Mouse (Mus musculus) cerebellum, adult 9-11 months (tissue): Measurements from ENCODE around the gene Gm42791.
A peak's percentile ranks its signal among the peaks of the same experiment; 100 is the strongest.

ENCODE experiments used
- DNase-seq: peaks from one replicate; pipeline ENCODE4 v3.0.0; 2022

Gene Gm42791

DNA sequence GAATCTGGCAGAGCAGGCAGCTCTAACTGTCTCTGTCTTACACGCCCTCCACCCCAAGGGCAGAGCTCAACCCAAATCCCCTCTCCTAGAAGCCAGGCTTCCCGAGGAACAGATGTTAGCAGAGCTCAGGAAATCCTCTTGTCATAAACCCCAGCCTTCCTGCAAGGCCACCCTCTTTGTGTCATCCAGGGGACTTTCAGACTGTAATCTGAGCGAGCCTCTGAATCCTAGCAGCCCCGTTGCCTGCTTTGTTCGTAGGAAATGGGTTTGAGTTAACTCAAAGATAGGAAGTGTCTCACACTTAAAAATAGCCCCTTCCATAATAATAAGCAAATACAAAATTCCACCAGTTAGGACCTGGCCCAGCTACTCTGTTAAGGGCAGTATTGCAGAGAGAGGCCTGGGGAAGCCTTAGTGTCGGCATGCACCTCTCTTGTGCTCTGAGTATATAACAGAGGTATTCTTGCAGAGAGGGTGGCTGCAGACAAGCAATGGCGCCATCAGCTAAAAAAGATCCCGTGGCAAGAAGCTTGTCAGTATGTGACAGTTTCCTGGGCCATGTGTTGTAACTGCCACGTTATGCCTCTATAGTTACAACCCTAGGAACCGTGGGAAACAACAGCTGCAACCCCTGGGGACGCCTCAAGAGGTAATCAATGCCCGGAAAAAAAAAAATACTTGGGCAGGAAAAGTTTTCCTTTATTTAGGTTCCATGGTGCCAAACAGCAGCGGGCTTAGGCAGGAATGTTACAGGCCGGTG, 17.1 kb downstream of the Gm42791 start:
- DNase-seq, result no peak

DNA sequence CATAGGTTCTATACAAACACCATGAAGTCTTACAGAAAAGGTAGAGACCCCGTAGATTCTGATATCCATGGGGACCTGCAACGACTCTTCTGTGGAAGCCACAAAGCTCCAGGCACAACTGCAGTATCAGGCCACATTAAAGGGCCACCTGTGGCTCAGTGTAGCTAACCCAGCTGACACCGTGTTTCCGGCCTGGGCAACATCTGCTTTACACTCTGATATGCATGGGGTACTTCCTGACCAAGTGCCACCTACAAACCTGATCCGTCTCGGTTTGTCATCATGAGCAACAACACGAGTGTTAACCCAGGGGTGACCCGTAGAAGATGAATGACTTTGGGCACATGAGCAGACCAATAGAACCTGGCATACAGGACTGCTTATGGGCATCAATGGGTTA, 18.1 kb downstream of the Gm42791 start:
- no peak for DNase-seq

DNA sequence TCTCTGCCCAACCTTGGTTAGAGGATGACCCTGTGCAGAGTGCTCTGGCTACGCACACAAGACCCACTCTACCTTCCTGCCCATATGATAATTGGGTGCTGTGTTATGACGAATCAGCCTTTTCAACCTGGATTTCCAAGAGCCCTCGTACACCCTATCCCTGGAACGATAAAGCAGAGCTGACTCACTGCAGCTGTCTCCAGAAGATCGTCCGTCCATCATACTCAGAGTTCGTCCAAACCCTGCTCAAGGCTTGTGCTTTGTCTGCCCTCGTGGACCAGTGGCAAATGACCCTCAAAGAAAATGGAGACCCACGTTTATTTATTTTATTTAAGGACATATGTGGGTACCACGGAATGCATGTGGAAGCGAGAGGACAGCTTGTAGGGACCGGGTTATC, 19.9 kb downstream of the Gm42791 start:
- no peak for DNase-seq

DNA sequence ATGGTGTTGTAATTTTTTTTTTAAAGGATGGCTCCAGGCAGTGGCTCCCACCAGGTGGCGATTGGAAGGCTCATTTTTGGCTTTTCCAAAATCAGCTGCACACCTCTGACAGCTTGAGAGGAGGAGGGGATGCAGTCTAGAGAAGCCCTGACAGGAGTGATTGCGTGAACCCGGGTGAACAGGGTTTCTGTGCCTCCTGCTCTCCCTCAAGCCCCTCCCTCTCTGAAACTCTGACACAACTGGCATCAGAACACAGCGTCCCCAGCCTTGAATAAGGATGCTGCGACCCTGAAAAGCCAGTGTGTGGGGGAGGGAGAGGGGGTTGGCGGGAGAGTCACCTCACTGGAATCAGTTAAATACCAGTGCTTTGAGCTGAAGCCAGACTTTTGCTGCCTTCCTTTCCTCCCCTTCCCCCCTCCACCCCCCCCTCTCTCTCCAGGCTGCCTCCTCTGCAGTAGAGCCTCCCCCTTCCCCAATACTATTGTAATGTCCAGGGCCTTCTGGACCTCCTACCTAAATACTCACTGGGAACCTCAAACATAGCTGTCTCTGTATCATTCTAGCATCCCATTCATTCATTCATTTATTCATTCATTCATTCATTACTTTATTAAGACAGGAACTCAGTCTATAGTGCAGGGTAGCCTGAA, 21.8 kb downstream of the Gm42791 start:
- DNase-seq, result no peak

DNA sequence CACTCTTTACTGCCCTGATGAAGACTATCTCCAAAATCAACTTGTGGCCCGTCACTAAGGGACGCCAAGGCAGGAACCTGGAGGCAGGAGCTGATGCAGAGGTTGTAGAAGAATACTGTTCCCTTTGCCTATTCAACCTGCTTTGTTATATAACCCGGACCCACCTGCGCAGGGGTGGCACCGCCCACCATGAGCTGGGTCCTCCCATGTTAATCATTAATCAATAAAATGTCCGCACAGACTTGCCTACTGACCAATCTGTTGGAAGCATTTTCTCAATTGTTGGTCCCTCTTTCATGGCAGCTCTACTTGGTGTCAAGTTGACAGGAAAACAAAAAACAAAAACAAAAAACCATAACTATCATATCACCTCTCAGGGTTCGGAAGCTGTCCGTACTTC, 22.8 kb downstream of the Gm42791 start:
- DNase-seq, result no peak

DNA sequence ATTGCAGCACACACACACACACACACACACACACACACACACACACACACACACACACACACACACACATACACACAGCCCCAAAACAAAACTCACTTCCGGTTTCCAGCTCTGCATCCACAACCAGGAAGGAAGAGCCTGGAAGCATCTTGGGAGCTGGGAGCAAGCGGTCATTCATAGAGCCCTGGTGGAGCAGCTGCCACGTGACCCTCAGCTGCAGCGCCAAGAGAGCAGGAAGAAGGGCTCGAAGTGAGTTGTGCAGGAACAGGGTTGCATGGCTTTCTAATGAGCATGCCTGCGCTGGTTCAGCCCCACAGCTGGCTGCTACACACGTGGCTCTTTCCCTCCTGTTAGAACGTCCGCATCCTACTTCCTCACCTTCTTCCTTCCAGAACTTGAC, 25.3 kb downstream of the Gm42791 start:
- no peak for DNase-seq

DNA sequence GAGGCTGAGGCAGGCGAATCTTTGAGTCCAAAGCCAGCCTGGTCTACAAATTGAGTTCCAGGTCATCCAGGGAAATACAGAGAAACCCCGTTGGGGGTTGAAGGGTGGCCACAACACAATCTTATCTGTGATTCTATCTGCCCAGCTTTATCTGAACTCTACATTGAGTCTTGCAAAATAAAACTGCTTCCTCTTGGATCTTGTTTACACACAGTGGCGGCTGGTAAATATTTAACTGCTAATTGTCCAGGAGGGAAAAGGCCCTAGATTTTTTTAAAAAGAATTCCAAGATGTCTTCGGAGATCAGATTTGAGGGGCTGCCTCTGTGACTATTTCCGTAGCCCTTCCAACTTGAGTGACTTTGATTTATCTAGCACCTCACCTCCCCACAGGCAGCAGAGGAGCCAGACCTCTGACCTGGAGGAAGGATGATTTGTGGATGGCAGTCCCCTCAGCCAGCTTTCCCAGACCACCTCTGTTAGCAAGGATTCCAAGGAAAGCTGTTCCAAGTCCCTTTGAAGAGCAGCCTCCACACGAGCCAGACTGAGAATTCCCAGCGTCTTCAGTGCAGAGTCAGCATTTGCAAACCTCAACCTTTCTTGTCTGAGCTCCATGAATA, 25.9 kb downstream of the Gm42791 start:
- no peak for DNase-seq

DNA sequence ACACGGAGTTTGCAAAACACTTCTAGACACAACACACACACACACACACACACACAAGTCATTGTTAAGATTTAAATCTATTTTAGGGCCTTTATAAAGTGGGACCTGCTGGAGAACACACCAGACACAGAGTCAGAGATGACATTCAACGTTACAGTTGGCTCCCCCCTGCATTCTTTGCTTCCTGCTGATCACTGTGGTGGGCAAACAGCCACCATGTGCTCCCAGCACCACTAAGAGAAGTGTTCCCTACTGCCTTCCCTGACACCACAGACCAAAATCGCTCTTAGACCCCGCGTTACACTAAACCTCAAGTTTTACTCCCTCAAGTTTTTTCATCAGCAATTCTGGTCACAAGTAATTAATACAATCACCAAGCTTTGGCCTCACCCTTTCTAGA, 26.8 kb downstream of the Gm42791 start:
- DNase-seq, result no peak

DNA sequence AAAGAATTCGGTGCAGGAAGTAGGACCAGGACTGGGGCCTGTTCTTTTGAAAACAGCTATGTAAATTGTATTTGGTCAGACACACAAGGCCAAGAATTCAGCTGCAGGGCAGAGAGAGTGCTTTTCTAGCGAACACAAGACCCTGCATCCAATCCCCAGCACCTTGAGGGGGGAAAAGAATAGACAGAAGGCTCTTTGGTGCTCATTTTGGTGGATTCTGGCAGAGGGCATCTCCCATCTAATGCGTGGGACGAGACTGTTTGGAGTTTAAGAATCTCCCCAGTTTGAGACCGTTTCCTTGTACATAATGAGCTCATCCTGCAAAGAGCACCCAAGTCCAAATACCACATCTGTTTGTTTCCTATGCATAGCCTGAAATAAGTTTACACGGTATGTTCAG, 28.6 kb downstream of the Gm42791 start:
- DNase-seq, result no peak

DNA sequence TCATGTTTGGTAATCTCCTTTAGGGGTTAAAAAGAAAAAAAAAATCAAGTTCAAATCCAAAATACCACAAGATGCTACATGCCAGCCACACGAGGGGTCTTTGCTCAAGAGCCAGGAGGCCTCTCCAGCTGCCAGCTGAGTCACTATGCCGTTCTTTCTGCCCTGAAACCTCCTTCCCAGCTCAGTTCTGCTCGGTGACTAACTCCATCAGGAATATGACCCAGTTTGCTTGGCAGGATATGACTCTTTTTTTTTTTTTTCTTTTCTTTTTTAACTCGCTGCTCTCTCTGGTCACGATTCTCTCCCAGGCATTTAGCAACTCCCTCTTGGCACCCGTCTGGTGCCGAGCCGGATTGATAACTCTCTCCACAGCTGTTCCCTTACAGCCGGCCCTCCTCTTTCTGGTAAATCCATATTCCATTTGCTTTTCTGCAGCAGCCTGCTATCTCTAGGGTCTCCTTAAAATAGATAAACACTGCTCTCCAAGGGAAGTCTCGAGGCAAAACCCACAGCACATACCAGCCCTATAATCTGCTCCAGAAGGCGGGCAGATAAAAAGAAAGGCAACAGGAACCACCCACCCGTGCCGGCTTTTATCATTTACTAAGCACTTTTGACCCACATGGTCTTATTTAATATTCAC, 29.1 kb downstream of the Gm42791 start:
- DNase-seq, result peak; percentile 18

DNA sequence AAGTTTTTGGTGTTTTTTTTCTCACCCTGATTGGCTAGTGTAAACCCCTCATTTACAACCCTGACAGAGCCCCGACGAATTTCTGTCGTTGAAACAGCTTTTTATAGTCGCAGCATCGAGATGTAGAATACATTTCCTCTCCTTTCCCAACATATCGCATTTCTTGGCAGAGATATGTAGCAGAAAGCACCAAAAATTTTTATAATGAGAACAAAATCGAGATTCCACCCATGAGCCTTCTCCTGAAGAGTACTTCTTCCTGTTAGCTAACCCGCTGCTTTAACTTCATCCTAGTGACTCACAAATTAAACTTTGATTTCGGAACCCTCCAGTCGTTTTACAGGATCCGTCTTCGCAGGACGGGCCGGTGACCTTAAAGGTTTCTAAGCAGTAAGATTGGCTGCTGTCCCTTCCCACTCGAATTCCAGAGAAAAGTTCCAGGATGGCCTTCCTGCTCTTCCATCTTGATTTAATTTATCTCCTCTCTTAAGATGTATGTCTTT, 29.8 kb downstream of the Gm42791 start:
- DNase-seq, result no peak

DNA sequence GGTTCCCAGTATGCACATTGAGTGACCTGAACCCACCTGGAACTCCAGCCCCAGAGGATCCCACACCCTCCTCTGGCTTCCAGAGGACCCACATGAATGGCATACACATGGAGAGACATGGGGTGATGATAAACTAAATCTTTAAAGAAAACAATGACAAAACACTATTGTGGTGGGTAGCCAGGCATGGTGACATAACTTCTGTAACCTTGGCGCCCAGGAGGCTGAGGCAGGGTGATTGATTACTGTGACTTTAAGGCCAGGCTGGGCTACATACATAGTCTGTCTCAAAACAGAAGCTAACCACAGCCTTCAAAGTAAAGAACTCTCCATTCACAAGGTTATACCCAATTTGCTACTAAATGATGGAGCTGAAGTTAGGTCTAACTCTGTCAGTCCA, 30.7 kb downstream of the Gm42791 start:
- no peak for DNase-seq

DNA sequence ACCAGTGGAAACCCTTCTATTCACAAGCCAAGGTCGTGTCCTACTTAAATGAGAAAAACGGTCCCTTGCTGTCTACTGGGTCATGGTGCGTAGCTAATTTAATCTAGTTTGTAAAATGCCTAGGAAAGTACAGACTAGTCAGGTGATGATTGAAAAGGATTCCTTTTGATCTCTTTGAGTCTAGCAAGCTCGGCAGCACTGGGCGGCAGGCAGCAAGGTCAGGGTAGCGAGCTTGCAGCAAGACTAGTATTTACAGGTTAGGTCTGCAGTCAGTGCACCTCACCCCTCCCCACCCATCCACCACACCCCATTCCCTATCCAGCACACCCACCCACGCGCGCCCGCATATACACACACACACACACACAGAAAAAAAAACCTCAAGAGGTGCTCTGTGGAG, 34.7 kb downstream of the Gm42791 start:
- no peak for DNase-seq

DNA sequence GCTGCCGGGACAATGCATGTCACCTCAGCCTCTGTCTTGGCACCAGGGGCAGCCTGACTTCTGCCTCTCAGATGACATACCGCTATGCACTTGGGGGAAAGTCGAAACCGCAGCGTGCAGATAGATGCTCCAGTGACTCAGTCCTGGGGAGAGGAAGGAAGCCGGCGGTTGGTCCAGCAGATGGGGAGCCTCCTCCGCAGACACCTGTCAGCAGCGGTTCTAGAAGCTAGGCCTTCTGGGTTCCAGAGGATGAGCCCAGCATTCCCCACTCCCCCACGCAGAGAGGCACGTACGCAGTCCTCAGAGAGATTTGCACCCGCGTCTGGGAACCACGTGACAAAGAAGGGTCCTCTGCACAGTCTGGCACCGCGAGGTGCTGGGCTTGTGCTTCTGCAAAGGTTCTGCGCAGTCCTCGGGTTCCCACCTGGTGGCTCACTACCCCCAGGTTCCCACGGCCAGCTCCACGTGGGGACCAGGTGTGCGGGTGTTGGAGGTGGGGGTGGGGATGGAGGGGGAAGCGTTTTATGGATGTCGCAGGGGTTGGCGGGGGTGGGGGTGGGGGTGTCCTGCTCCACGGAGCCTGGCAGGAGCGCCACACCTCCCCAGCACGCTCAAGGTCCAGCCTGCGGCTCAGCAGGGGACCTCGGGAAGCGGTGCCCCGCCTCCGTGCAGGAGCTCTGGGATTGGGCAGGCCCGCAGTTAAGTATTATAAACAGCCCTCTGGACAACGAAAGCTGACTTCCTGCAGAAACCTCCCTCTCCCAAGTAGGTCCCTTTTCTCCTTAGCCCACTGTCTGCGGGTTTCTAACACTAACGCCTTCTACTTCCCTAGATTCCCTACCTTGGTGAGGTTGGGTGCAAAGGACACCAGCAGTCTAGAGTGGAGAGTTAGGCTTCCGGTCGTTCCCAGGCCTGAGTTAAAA, 35.6 kb downstream of the Gm42791 start:
- DNase-seq, result peak; percentile 80

DNA sequence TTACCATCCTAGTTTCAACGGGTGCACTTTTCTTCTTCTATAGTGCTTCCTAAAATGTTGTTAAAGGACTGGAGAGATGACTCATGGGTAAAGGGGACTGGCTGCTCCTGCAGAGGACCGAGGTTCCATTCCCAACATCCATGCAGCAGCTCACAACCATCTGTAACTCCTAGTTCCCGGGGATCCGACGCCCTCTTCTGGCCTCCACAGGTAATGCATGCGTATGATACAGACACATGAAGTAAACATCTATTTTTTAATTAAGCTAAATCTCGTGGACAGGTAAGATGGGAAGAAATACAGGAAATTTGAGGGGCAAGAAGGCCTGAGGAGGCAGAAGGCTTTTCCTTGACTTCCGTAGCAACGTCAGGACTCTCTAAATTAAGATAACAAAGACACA, 36.6 kb downstream of the Gm42791 start:
- peak; percentile 23 for DNase-seq

DNA sequence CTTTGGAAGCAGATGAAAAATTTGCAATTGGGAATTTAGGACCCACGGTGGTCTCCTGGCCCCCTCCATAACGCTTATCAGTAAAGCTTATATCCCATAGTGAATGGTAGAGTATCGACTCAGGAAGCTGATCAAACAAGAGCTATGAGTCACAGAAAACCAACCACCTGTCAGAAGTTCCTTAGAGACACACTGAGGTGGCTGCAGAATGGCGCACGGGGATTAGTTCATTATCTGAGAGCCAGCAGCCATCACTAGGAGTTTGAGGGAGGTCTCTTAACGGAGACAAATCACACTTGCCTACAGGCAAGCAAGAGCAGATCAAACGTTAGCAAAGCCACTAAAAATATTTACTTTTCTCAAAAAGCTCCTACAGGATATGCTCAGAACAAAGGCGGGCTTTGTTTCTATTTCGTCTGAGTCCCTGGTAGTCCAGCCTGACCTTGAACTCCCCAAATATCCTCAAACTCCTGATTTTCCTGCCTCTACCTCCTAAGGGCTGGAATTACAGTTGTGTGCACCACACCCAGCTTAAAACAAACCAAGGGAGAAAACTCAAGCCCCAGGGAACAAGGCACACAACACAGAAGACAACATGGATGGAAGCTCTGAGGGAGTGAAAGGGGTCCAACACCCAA, 37.9 kb downstream of the Gm42791 start:
- no peak for DNase-seq

DNA sequence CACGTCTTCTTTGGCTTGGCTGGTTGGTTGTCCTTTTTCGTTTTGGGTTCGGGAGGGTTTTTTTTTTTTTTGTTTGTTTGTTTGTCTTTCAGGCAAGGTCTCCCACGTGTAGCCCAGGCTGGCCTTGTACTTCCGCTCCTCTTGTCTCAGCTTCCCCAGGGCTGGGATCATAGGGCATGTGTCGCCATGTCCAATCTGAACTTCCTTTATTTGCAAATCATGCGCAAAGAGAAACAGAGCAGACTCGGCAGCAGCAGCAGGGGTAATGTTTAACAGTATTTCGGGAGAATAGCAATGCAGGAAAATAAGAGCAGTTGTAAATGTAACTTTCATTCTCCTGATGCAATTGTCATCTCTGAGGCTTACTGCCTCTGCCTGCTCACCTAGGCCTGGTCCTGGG, 38.9 kb downstream of the Gm42791 start:
- DNase-seq, result no peak

DNA sequence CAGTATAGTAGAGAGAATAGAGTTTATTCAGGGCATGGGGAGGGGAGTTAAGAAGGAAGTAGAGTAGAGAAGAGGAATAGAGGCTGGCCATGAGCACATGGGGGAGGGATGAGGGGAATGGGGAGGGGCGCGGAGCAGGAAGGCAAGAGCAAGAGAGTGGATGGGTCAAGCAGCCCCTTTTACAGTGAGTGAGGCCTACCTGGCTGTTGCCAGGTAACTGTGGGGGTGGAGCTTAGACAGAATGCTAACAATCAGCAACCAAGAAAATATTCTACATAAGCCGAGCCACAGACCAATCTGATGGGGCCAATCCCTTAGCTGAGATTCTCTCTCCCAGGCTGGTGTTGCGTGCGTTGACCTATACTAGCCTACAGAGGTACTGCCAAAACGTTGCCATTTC, 39.4 kb downstream of the Gm42791 start:
- DNase-seq, result no peak

DNA sequence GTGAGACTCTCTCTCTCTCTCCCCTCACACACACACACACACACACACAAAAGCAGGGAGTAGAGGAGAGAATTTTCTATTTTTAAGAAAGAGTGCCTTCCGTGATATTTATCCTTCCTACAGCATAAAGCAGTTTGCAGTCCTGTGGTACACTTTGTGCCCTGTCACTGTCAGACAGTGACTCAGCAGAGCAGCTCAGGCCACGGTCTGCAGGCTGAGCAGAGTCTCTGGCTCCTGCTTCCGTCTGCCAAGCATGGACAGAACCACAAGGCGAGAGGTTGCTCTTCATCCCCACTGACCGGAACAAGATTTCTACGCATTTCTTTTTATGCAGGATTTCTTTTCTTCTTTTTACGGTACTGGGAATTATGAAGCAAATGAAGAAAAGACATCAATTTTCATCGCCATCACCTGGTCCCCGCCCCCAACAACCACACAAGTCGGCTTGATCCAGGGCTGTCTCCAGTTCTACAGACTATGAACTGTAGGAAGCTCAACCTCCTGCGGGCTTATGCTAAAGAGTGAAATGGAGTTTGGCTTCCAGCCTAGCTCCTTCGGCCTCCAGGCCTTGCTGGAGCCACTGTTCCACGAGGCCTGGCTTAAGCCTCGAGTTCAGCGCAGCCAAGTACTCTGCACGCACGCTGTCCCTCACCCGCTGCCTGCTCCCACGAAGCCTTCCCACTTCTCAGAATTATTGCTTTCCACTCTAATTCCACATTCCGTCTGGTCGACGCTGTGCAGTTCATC, 40.5 kb downstream of the Gm42791 start:
- no peak for DNase-seq

DNA sequence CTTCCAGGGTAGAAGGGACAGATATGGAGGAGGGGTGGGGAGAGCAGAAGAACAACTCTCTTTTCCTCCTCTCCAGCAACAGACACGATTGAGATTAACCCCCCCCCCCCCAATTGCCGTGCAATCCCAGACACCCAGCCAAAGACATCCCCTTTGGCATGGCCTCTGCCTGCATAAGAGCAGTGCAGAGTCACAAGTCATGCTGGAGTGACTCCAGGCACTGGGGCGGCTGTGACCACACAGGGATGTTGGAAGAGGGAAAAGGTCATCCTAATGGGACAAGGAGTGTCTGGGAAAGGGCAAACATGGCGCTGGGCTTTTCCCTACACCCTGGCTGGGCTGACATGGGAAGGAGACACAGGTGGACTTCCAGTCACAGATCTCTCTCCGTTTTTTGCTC, 41.8 kb downstream of the Gm42791 start:
- DNase-seq, result no peak

DNA sequence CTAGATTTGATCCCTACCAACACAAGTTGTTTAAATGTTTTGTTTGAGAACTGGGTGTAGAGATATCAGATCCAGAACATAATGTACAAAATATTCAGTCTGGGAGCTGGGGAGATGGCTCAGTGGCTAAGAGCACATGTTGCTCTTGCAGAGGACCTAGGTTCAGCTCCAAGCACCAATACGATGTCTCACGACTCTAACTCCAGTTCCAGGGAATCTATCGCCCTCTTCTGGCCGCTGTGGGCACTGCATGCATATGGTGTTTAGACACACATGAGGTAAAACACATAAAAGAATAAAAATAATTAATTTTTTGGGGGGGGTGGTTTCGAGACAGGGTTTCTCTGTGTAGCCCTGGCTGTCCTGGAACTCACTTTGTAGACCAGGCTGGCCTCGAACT, 42.5 kb downstream of the Gm42791 start:
- DNase-seq, result no peak
